In genomic region chr4:81322232-81322631, GRCm38 (mm10) we compare ENCODE assay signal across 24 mouse cellular contexts.
DNase-seq lines count a peak whose midpoint lies in the region; ATAC-seq and TF ChIP-seq lines count a peak whose summit lies in the region.
"Had no signal": no experiment of that assay in that cellular context is flagged by ENCODE, and none has a peak within 500 bp of the region (broad histone marks: within the 10 kb centered on the region; RNA-seq: fewer than 3 reads in every experiment).

No protein-coding gene starts in this region.

- H3K9me3 ChIP-seq in hindbrain, embryonic 15.5 days = no peaks in the 10 kb centered on the region
- H3K9me3 ChIP-seq in hindbrain, embryonic 11.5 days (ENCODE audit: control insufficient read depth, low read length) = no peaks in the 10 kb centered on the region
- H3K9me3 ChIP-seq: embryonic facial prominence, embryonic 15.5 days; intestine, embryonic 15.5 days; kidney, embryonic 15.5 days; midbrain, embryonic 15.5 days; stomach, embryonic 15.5 days had no signal

- 0 out of 2 replicates have a peak overlapping the region, but pooled peaks have one; percentile 23 for H3K27ac ChIP-seq in hindbrain, embryonic 15.5 days (replicated peaks)
- H3K27ac ChIP-seq in hindbrain, embryonic 11.5 days (ENCODE audit: low read depth, low read length) = no peak overlapping the region
- peak overlapping the region; percentile 51; the same call in 1 of the 2 replicates for H3K27ac ChIP-seq in cerebellum, adult 2 months (ENCODE audit: insufficient read depth, low read length)
- H3K27ac ChIP-seq: embryonic facial prominence, embryonic 15.5 days; gastrocnemius, adult 2 months; intestine, embryonic 15.5 days; kidney, embryonic 15.5 days; macrophage; midbrain, embryonic 15.5 days; stomach, embryonic 15.5 days had no signal

- H3K9ac ChIP-seq in hindbrain, embryonic 15.5 days = no peak overlapping the region
- no peak overlapping the region for H3K9ac ChIP-seq in hindbrain, embryonic 11.5 days (ENCODE audit: low read depth, low read length)
- H3K9ac ChIP-seq: embryonic facial prominence, embryonic 15.5 days; intestine, embryonic 15.5 days; kidney, embryonic 15.5 days; midbrain, embryonic 15.5 days; stomach, embryonic 15.5 days had no signal

- no peak for ATAC-seq in hindbrain, embryonic 15.5 days (ENCODE audit: low FRiP score, low read depth)
- no peak for ATAC-seq in hindbrain, embryonic 11.5 days (ENCODE audit: low FRiP score)
- ATAC-seq in megakaryocyte progenitor cell, adult 5-6 weeks (replicated peaks; ENCODE audit: poor library complexity) = no peak
- ATAC-seq in megakaryocyte, adult 5-6 weeks (ENCODE audit: poor library complexity, severe bottlenecking) = no peak
- ATAC-seq: activated CD4-positive, CD25-positive, alpha-beta regulatory T cell, adult 4 months; intestine, embryonic 15.5 days; midbrain, embryonic 15.5 days; Patski had no signal

- H3K27me3 ChIP-seq in hindbrain, embryonic 15.5 days = no peaks in the 10 kb centered on the region
- H3K27me3 ChIP-seq in hindbrain, embryonic 11.5 days (ENCODE audit: control insufficient read depth, insufficient read depth, low read length) = no peaks in the 10 kb centered on the region
- no peaks in the 10 kb centered on the region for H3K27me3 ChIP-seq in cerebellum, adult 2 months (ENCODE audit: control insufficient read depth, insufficient read depth, low read length)
- H3K27me3 ChIP-seq: embryonic facial prominence, embryonic 15.5 days; intestine, embryonic 15.5 days; kidney, embryonic 15.5 days; midbrain, embryonic 15.5 days; Patski; stomach, embryonic 15.5 days had no signal

- TF ChIP-seq CTCF in brain, embryonic 14.5 days (IDR thresholded peaks at IDR 0.05; ENCODE audit: borderline replicate concordance, extremely low read depth, insufficient read depth, insufficient read length) = no peak
- no peak for TF ChIP-seq CTCF in cerebellum, adult 2 months (IDR thresholded peaks at IDR 0.05; ENCODE audit: borderline replicate concordance, insufficient read depth, low read depth, low read length)

- no peak for DNase-seq in hindbrain, embryonic 11.5 days (ENCODE audit: low spot score)
- peak; percentile 67 for DNase-seq in brain, embryonic 14.5 days (ENCODE audit: low read depth)
- peak; percentile 48 to 82 for DNase-seq in cerebellum, adult 2 months
- peak; percentile 35 to 41 for DNase-seq in layer of hippocampus, adult 8-10 months (ENCODE audit: low spot score in 2 of 2)
- DNase-seq: adrenal gland, postnatal 25 days; embryo, embryonic 11 days; gastrocnemius, adult 2 months; heart, adult 11 months; heart, postnatal 4 days; left cerebral cortex, postnatal 4 days; lung, adult 2 months; spleen, adult 18-20 months had no signal

- 66% methylated on average over 3 of the region's 3 CpGs for WGBS in hindbrain, embryonic 15.5 days
- 95% methylated on average over 3 of the region's 3 CpGs for WGBS in hindbrain, embryonic 11.5 days
- WGBS in cerebellum, adult 2 months = 9% methylated on average over 3 of the region's 3 CpGs

- H3K4me3 ChIP-seq in hindbrain, embryonic 15.5 days = no peak overlapping the region
- H3K4me3 ChIP-seq in hindbrain, embryonic 11.5 days (ENCODE audit: low read depth, low read length) = no peak overlapping the region
- no peak overlapping the region for H3K4me3 ChIP-seq in cerebellum, adult 2 months (replicated peaks; ENCODE audit: insufficient read depth, low read depth, low read length)
- H3K4me3 ChIP-seq: embryonic facial prominence, embryonic 15.5 days; gastrocnemius, adult 2 months; intestine, embryonic 15.5 days; kidney, embryonic 15.5 days; midbrain, embryonic 15.5 days; stomach, embryonic 15.5 days had no signal

- TF ChIP-seq POLR2A in brain, embryonic 14.5 days (IDR thresholded peaks at IDR 0.05; ENCODE audit: borderline replicate concordance, extremely low read depth, insufficient read depth, insufficient read length, poor library complexity, severe bottlenecking) = no peak
- TF ChIP-seq POLR2A in cerebellum, adult 2 months (IDR thresholded peaks at IDR 0.05; ENCODE audit: borderline replicate concordance, insufficient read depth, low read length) = no peak

- H3K4me1 ChIP-seq in hindbrain, embryonic 15.5 days (replicated peaks) = no peaks in the 10 kb centered on the region
- no peaks in the 10 kb centered on the region for H3K4me1 ChIP-seq in hindbrain, embryonic 11.5 days (replicated peaks; ENCODE audit: control insufficient read depth, insufficient read depth, low read length)
- H3K4me1 ChIP-seq in cerebellum, adult 2 months (ENCODE audit: control insufficient read depth, insufficient read depth, low read length) = peaks cover 8% of the 10 kb centered on the region
- H3K4me1 ChIP-seq: embryonic facial prominence, embryonic 15.5 days; intestine, embryonic 15.5 days; kidney, embryonic 15.5 days; midbrain, embryonic 15.5 days; stomach, embryonic 15.5 days had no signal

- no peaks in the 10 kb centered on the region for H3K36me3 ChIP-seq in hindbrain, embryonic 15.5 days
- no peaks in the 10 kb centered on the region for H3K36me3 ChIP-seq in hindbrain, embryonic 11.5 days (ENCODE audit: control insufficient read depth, insufficient read depth, low read length)
- H3K36me3 ChIP-seq: midbrain, embryonic 15.5 days; stomach, embryonic 15.5 days had no signal

- no peak overlapping the region for H3K4me2 ChIP-seq in hindbrain, embryonic 15.5 days
- H3K4me2 ChIP-seq in hindbrain, embryonic 11.5 days (replicated peaks; ENCODE audit: low read depth, low read length) = no peak overlapping the region
- H3K4me2 ChIP-seq: embryonic facial prominence, embryonic 15.5 days; intestine, embryonic 15.5 days; kidney, embryonic 15.5 days; liver, embryonic 11.5 days; midbrain, embryonic 15.5 days; stomach, embryonic 15.5 days had no signal
